Mouse (Mus musculus) MEL (cell line): ENCODE data around the gene Atoh8. TPM values are rescaled to one million over a fixed set of nuclear protein-coding genes. Genes with fewer than 3 reads are reported as not detected.

Experiments
- DNase-seq: peaks from one replicate; pipeline ENCODE4 v3.0.0; 2011; ENCODE audit warnings: low read depth, low spot score
- H3K27ac ChIP-seq: 2 replicates; pipeline ENCODE4 v1.5.1; 2012; ENCODE audit warnings: low read depth, mild to moderate bottlenecking, control low read depth, low read length, moderate library complexity; ENCODE audit not compliant: control insufficient read depth
- H3K27me3 ChIP-seq, 2 experiments: fragments of 150-350 bp in 1 of 2; sonication (generic) in 1 of 2; 2 replicates each; pipeline ENCODE4 v1.6.1; 2012; ENCODE audit warnings: low read length in 2 of 2, mild to moderate bottlenecking in 2 of 2, improper control_type of control experiment in 1 of 2, moderate library complexity in 1 of 2; ENCODE audit not compliant: insufficient read depth in 2 of 2, control insufficient read depth in 1 of 2
- H3K36me3 ChIP-seq, 2 experiments: 2 replicates each; pipeline ENCODE4 v1.6.1; 2012 to 2014; ENCODE audit warnings: low read length in 2 of 2, improper control_type of control experiment in 1 of 2, inconsistent platforms in 1 of 2, mild to moderate bottlenecking in 1 of 2; ENCODE audit not compliant: insufficient read depth in 2 of 2, control insufficient read depth in 1 of 2
- H3K4me1 ChIP-seq, 2 experiments: fragments of 150-350 bp in 1 of 2; sonication (generic) in 1 of 2; 2 replicates each; pipeline ENCODE4 v1.6.1; 2012; ENCODE audit warnings: low read length in 2 of 2, improper control_type of control experiment in 1 of 2, mild to moderate bottlenecking in 1 of 2; ENCODE audit not compliant: insufficient read depth in 2 of 2, control insufficient read depth in 1 of 2
- H3K4me3 ChIP-seq, 2 experiments: fragments of 150-350 bp in 1 of 2; sonication (generic) in 1 of 2; 2 replicates each; pipeline ENCODE4 v1.5.1; 2012; ENCODE audit warnings: low read depth in 2 of 2, low read length in 2 of 2, mild to moderate bottlenecking in 2 of 2, moderate library complexity in 2 of 2, control low read depth in 1 of 2, improper control_type of control experiment in 1 of 2; ENCODE audit not compliant: control insufficient read depth in 1 of 2, insufficient read depth in 1 of 2
- H3K79me2 ChIP-seq: 2 replicates; pipeline ENCODE4 v1.6.1; 2012; ENCODE audit warnings: mild to moderate bottlenecking, low read length, moderate library complexity; ENCODE audit not compliant: control insufficient read depth, poor library complexity, insufficient read depth
- H3K9ac ChIP-seq: 2 replicates; pipeline ENCODE4 v1.6.1; 2012; ENCODE audit warnings: low read depth, mild to moderate bottlenecking, control low read depth, low read length, moderate library complexity; ENCODE audit not compliant: control insufficient read depth, poor library complexity, severe bottlenecking
- H3K9me3 ChIP-seq: fragments of 150-350 bp; sonication (generic); replicated peaks from 2 replicates; pipeline ENCODE4 v1.6.1; 2012; ENCODE audit warnings: mild to moderate bottlenecking, low read length, improper control_type of control experiment, moderate library complexity; ENCODE audit not compliant: insufficient read depth
- CTCF ChIP-seq, 3 experiments: IDR thresholded peaks in 2 of 3; conservative IDR thresholded peaks in 1 of 3; 2 replicates each; pipeline ENCODE4 v1.5.1; 2011 to 2012; ENCODE audit warnings: low read length in 3 of 3, low read depth in 2 of 3, mild to moderate bottlenecking in 2 of 3, improper control_type of control experiment in 1 of 3, inconsistent platforms in 1 of 3, mixed read lengths in 1 of 3, moderate library complexity in 1 of 3; ENCODE audit not compliant: control insufficient read depth in 1 of 3, insufficient read depth in 1 of 3, poor library complexity in 1 of 3, severe bottlenecking in 1 of 3
- E2F4 ChIP-seq: IDR thresholded peaks from 2 replicates; pipeline ENCODE4 v1.6.1; 2011; ENCODE audit warnings: low read depth, low read length, improper control_type of control experiment, borderline replicate concordance
- EP300 ChIP-seq, 2 experiments: IDR thresholded peaks; 2 replicates each; pipeline ENCODE4 v1.6.1; 2011; ENCODE audit warnings: improper control_type of control experiment in 2 of 2, low read length in 2 of 2, low read depth in 1 of 2, mild to moderate bottlenecking in 1 of 2
- ETS1 ChIP-seq: IDR thresholded peaks from 2 replicates; pipeline ENCODE4 v1.6.1; 2012; ENCODE audit warnings: low read depth, mild to moderate bottlenecking, inconsistent platforms, low read length, improper control_type of control experiment, moderate library complexity
- JUND ChIP-seq: IDR thresholded peaks from 2 replicates; pipeline ENCODE4 v1.6.1; 2011; ENCODE audit warnings: low read depth, mild to moderate bottlenecking, improper control_type of control experiment, low read length
- MAX ChIP-seq: IDR thresholded peaks from 2 replicates; pipeline ENCODE4 v1.6.1; 2011; ENCODE audit warnings: low read length, improper control_type of control experiment
- NELFE ChIP-seq: IDR thresholded peaks from 2 replicates; pipeline ENCODE4 v1.6.1; 2011; ENCODE audit warnings: low read depth, low read length, improper control_type of control experiment
- POLR2AphosphoS5 ChIP-seq: IDR thresholded peaks from 2 replicates; pipeline ENCODE4 v1.6.1; 2012; ENCODE audit warnings: low read depth, borderline replicate concordance, mild to moderate bottlenecking, inconsistent platforms, low read length, moderate library complexity, mixed read lengths
- RAD21 ChIP-seq: IDR thresholded peaks from 2 replicates; pipeline ENCODE4 v1.6.1; 2011; ENCODE audit warnings: mild to moderate bottlenecking, low read depth, low read length, improper control_type of control experiment
- RCOR1 ChIP-seq: IDR thresholded peaks from 2 replicates; pipeline ENCODE4 v1.6.1; 2012; ENCODE audit warnings: low read depth, mild to moderate bottlenecking, inconsistent platforms, low read length, improper control_type of control experiment
- SIN3A ChIP-seq: IDR thresholded peaks from 2 replicates; pipeline ENCODE4 v1.6.1; 2012; ENCODE audit warnings: low read length, improper control_type of control experiment, inconsistent platforms
- SMC3 ChIP-seq: IDR thresholded peaks from 2 replicates; pipeline ENCODE4 v1.6.1; 2011; ENCODE audit warnings: low read depth, low read length, improper control_type of control experiment
- TCF12 ChIP-seq: IDR thresholded peaks from 2 replicates; pipeline ENCODE4 v1.6.1; 2014; ENCODE audit warnings: low read depth, mild to moderate bottlenecking, inconsistent platforms, low read length, improper control_type of control experiment, moderate library complexity
- ZKSCAN1 ChIP-seq: IDR thresholded peaks from 2 replicates; pipeline ENCODE4 v1.6.1; 2012; ENCODE audit warnings: low read depth, mild to moderate bottlenecking, inconsistent platforms, low read length, improper control_type of control experiment, moderate library complexity
- ZNF384 ChIP-seq: IDR thresholded peaks from 2 replicates; pipeline ENCODE4 v1.6.1; 2012; ENCODE audit warnings: low read depth, mild to moderate bottlenecking, inconsistent platforms, low read length, improper control_type of control experiment
- polyA plus RNA-seq, 2 experiments: library from polyadenylated mRNA; stranded (reverse) in 1 of 2; unstranded in 1 of 2; fragments of >175 nt in 1 of 2; fragments of >200 nt in 1 of 2; gene quantifications; 2 replicates each; pipeline versions ENCODE4 v1.2.1 to v1.2.4; 2012; ENCODE audit warnings: low replicate concordance in 2 of 2, low read depth in 1 of 2; ENCODE audit not compliant: insufficient read length in 2 of 2, insufficient read depth in 1 of 2, missing spikeins in 1 of 2
- total RNA-seq: library from RNA; depleted of rRNA; stranded (reverse); fragments of 300-350 nt; gene quantifications from 2 replicates; pipeline ENCODE4 v1.2.3, GENCODE M21; 2012

Gene Atoh8
- total and polyA plus RNA-seq, 3 experiments = not detected

DNA sequence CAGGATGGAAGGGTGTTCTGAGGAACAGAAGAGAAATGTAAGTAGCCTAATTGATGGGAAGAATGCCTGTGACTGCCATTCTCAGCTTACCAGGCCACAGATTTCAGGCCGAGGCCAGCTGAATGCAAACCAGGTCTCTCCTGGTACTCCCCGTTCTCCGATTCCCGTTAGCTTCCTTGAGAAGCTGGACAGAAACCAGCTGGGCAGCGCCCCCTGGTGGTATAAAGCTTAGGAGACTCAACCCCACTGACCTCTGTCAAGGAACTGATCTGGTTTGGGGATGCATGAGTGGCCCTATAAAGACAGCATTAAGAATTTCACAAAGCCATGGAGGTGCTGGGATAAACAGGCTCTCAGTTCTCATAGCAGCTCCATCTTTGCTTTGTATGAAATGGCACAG is 1.7 kb upstream of the Atoh8 start (continued):
- peak; percentile 91 for TF ChIP-seq SMC3
- no peak for TF ChIP-seq ZNF384
- no peak for TF ChIP-seq POLR2AphosphoS5

GRCm38 (mm10) chr6:72235807-72236407 is 530 bp upstream of the Atoh8 start:
- H3K27ac ChIP-seq = no peak overlapping the region
- no peak for DNase-seq
- no peaks in the 10 kb centered on the region for H3K79me2 ChIP-seq
- H3K36me3 ChIP-seq = no peaks in the 10 kb centered on the region
- no peaks in the 10 kb centered on the region for H3K4me1 ChIP-seq
- no peak for TF ChIP-seq TCF12
- TF ChIP-seq, all 39 proteins: peak for 0
- Histone ChIP-seq H3K9ac (no peak overlapping the region), H3K4me3 (no peak overlapping the region), H3K27me3 (peaks cover 7 to 9% of the 10 kb centered on the region in 2 experiments), H3K9me3 (no peaks in the 10 kb centered on the region)

DNA sequence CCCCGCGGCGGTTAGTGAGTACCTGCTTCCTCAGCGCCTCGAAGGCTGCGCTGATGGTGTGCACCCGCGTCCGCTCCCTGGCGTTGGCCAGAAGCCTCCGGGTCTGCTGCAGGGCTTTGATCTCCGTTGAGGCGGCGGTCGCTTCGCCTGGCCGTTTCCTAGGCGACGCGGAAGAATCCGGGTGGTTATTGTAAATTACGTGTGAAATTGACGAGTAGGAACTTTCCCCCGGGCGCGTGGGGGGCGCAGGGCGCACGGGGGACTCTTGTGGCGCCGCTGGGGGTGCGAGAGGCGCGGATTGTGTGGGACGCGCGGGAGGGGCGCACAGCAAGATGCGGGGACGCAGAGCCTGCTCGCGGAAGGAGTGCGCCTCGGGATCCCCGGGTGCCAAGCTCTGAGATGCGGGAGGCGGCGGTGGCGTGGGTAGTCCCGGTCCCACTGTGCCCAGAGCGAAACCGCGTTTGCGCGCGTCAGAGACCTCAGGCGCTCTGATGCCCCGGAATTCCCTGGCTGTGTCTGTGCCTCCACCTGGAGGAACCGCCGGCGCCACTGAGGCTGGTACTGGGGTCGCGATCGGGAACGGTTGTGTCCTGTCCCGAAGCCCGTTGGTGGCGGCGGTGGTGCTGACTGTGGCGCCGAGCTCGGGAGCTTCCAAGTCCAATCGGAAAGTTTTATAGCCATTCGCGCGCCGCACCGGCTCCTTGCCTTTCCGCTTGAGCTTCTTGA is 842 bp downstream of the Atoh8 start:
- Histone ChIP-seq H3K36me3 (no peaks in the 10 kb centered on the region), H3K27ac (no peak overlapping the region), H3K9me3 (no peaks in the 10 kb centered on the region), H3K79me2 (no peaks in the 10 kb centered on the region), H3K9ac (no peak overlapping the region), H3K4me1 (no peaks in the 10 kb centered on the region), H3K4me3 (no peak overlapping the region), H3K27me3 (peaks cover 0 to 8% of the 10 kb centered on the region in 2 experiments; a peak in 3 of 4 replicates)
- no peak for DNase-seq
- TF ChIP-seq CTCF (IDR thresholded peaks at IDR 0.05 in 2 of 3, conservative IDR thresholded peaks at IDR 0.05 in 1 of 3; ENCODE audit: control insufficient read depth in 1 of 3, insufficient read depth in 1 of 3, low read depth in 2 of 3, low read length in 3 of 3, poor library complexity in 1 of 3, severe bottlenecking in 1 of 3) (no peak), ETS1 (no peak), MAX (no peak), RCOR1 (no peak), NELFE (no peak), RAD21 (no peak), JUND (no peak), E2F4 (no peak), EP300 (IDR thresholded peaks at IDR 0.05; ENCODE audit: low read depth in 1 of 2, low read length in 2 of 2) (no peak), SIN3A (no peak), ZKSCAN1 (no peak)
- TF ChIP-seq, all 39 proteins: peak for 0
